Mouse (Mus musculus): ENCODE measurements at regions not wholly inside any gene's neighbourhood (a gene's known extent, or its start where the extent isn't known, plus 50 kb on each side); places are given as distances from the start of the nearest gene placed in this dataset.
"Not testable (repeated sequence)": the region's sequence is repeated elsewhere in the genome, so short reads cannot be mapped to it uniquely, and the experiment has no call there.

- DNase-seq = no peak
Observed at GRCm38 (mm10) chr3:151914010-151914513, 76.6 kb upstream of the Ptgfr start.

- DNase-seq = not testable (repeated sequence)
Observed at GRCm38 (mm10) chr3:151912292-151912691, 74.9 kb upstream of the Ptgfr start.

GRCm38 (mm10) chr3:151910851-151911250 is 73.4 kb upstream of the Ptgfr start:
- DNase-seq = no peak

DNA sequence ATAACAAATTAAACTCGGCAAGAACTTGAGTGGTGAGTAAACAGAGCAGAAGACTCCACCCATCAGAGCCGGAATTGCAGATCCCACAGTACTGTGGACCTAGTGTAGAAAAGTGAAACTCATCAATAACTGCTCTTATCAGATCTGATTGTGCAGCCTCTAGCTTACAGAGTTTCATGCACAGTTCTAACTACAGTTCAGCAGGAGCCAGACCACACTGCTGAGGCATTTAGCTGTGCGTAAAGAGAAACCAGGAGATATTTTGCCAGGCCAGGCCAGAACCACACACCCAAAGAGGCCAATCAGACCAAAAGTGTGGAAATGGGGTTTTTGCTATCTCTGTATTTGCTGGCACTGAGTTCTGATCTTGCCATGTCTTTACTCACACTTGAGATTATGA is 71.9 kb upstream of the Ptgfr start:
- DNase-seq = no peak

- no peak for DNase-seq
Observed at GRCm38 (mm10) chr3:151908886-151909285, 71.5 kb upstream of the Ptgfr start.

DNA sequence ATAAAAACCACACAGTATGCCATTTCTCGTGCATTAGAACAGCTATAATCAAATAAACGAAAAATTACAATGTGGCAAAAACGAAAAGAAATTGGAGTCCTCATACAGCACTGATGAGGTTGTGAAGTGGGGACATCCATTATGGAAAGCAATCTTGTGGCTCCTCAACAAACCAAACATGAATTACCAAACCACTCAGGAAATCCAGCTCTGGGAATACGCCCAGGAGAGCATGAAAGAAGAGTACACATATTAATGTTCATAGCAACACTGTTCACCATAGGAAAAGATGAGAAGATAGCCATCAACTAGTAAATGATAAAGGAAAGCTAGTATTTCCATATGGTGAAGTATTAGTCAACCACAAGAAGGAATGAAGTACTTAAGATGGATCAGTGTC is 68.3 kb upstream of the Ptgfr start:
- no peak for DNase-seq

GRCm38 (mm10) chr3:151903169-151903568 is 65.7 kb upstream of the Ptgfr start:
- no peak for DNase-seq

- DNase-seq = no peak
Observed at GRCm38 (mm10) chr3:151902216-151902827, 64.9 kb upstream of the Ptgfr start.

DNA sequence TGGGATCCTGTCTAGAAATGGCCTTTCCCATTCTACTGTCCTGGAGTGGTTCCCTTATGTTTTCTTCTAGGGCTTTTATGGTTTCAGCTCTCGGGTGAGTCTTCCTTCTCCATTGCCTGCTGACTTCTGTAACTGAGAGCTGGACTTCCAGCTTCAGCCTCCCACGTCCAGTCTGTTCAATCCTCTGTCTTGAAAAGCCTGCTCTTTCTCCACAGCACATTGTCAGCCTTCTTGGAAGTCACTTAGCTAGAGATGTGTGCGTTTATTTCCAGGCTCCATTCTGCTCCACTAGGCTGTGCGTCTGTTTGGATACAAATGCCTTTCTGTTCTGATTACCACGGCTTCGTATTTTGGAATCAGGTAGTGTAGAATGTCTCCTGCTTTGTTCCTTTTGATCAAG is 62.2 kb upstream of the Ptgfr start:
- no peak for DNase-seq

- DNase-seq = no peak
Observed at GRCm38 (mm10) chr3:151899094-151899493, 61.7 kb upstream of the Ptgfr start.

DNA sequence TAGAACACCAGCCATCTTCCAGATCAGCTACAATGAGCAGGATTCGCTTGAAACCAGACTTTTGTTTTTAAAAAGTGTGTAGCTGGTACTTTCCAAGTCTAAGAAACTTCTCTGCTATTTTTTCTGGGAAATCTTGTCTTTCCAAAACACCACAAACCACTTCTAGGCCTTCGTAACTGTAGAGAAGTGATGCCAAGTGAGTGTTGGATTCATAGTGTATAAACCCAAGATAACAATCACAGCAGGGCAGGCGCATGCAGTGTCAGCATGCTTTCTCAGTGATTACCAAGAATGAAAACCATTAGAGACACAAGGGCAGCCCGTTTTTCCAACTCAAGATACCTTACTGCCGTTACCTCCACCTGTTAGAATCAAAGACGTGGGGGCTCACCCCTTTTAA is 58.9 kb upstream of the Ptgfr start:
- DNase-seq = no peak

DNA sequence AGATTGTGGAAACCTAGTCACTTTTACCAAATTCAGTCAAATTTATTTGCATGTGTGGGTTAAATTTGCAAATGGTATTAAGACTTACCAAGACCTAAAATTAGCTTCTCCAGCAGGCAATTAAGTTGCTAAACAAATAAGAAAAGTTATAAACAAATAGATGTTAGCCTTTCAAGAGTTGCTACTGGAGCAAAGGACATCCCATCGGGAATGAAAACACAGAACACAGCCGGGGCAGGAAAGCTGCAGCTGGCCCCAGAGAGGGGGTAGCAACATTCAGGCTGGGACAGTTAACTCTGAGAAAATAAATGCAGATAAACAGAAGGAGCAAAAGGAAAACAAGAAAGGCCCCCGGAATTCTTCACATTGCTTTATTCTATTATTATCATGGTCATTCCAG is 57.3 kb upstream of the Ptgfr start:
- no peak for DNase-seq

DNA sequence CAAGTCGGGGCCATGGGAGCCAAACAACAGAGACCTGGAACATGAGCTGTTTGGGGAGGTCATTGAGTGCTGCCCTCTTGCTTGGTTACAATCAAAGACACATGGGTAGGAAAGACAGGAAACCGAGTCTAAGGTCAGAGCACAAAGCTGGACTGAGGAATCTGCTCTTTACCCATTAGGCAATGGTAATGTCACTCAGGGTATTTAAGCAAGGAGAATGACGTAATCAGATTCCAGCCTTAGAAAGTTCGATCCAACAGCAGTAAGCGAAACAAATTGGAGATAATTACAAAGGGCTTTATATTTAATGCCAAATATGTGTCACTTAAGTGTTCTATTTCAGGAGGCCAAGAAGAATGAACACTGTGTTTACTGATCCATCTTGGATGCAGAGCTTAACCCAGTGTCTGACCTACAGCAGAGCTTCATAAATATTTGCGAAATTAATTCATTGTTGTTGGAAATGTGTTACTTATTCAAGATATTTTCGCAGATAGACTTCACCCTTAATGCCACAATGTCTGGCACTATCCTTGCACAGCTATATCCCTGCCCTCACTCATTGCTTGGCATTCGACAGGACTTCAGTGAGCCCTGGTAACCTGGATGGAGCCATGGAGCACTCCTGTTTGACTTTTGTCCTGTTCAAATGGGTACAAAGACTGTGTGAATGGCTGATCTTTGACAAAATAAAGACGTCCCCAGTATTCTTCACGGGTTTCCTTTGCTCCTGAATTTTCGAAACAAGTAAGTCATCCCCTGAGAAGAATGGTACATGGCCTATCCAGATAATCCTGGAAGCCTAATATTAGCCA is 56.2 kb upstream of the Ptgfr start:
- no peak for DNase-seq

GRCm38 (mm10) chr3:151891760-151892253 is 54.4 kb upstream of the Ptgfr start:
- DNase-seq = peak; percentile 3

DNA sequence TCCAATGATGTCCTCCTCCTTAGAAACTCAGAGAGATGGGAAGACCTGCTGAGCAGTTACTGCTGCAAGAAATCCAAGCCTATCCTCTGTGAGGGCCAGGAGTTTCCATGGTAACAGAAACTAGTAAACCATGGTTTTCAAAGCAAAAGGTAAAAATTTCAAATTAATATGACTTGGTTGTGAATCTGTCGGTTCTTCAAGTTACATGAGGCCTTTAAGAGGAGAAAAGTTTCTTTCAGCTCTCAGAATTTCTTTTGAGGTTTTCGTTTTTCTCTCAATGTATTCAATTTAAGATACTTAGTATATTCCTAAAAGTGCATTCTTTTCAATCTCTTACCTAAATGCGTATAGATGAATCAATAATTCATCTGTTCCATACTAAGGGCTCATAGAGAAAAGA is 53.9 kb upstream of the Ptgfr start:
- DNase-seq = no peak

DNA sequence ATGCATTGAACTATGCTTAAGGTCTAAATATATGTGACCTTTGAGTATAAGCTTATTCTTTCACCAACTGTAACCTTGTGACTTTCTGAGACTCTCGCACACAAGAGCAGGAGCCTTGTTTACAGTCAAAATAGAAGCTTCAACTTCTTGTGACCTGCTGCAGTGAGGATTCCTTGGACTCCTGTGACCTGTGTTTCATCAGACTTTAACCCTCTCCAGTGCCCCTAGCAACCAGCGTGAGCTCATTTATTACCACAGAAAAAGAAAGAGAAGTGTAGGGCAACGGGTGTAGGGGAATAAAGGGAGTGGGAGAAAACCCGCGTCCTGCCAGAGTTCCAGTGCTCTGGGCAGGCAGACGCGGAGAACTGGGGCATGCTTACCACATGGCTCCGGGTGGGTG is 52.3 kb upstream of the Ptgfr start:
- no peak for DNase-seq

Data from cerebellum, adult 8-10 months (tissue).